Mouse (Mus musculus) spleen, adult 2 months (tissue): ENCODE results near the gene Unc119.

Experiments
- CTCF ChIP-seq: fragments of 200-500 bp; IDR thresholded peaks from 2 replicates; pipeline ENCODE4 v1.5.1; 2011; ENCODE audit warnings: mild to moderate bottlenecking, inconsistent platforms; ENCODE audit not compliant: insufficient read depth, insufficient read length, insufficient replicate concordance; ENCODE audit errors: extremely low read depth
- POLR2A ChIP-seq: fragments of 200-500 bp; IDR thresholded peaks from 2 replicates; pipeline ENCODE4 v1.6.1; 2011; ENCODE audit warnings: low read depth, low read length, inconsistent platforms

DNA sequence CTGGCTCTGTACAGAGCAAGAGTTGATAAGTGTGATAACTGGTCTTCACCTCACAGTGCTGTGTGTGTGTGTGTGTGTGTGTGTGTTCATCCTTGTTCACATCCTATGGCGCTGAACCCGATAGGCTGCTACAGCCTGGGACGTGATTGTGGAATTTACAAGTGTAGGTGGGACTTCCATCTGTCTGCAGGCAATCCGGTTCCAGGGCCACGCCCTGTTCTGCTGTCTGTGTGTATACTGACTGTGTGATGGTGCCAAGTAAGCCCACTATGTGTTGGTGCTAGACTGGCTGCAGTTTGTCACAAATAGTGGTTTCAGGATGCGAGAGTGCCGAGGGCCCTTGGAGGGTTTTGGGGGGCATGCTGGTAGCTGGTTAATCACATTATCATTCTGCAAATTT, 39.0 kb downstream of the Unc119 start:
- TF ChIP-seq POLR2A (no peak), CTCF (no peak)
